Mouse (Mus musculus) kidney, adult 8-10 months (tissue): Measurements from ENCODE around the gene Fam207a.
A peak's percentile ranks its signal among the peaks of the same experiment; 100 is the strongest.

Source experiments
- DNase-seq, 2 experiments: peaks; one replicate each; pipeline ENCODE4 v3.0.0; 2022

Fam207a gene

GRCm38 (mm10) chr10:77515385-77516348 is at the start of gene Fam207a:
Gene Fam207a, minus strand, starts transcription at chr10:77515785.
- DNase-seq, result peak; percentile 92 to 93

- no peak for DNase-seq
Measured at GRCm38 (mm10) chr10:77565005-77565404, 49.4 kb upstream of the Fam207a start.

- no peak for DNase-seq
Measured at GRCm38 (mm10) chr10:77561508-77561907, 45.9 kb upstream of the Fam207a start.

GRCm38 (mm10) chr10:77560830-77561229 is 45.2 kb upstream of the Fam207a start:
- DNase-seq, result no peak

- no peak for DNase-seq
Measured at GRCm38 (mm10) chr10:77560090-77560489, 44.5 kb upstream of the Fam207a start.

- peak in 1 of 2 experiments; percentile 38 for DNase-seq
Measured at GRCm38 (mm10) chr10:77557641-77558040, 42.1 kb upstream of the Fam207a start.

- no peak for DNase-seq
Measured at GRCm38 (mm10) chr10:77556631-77557030, 41.0 kb upstream of the Fam207a start.

- no peak for DNase-seq
Measured at GRCm38 (mm10) chr10:77554918-77555317, 39.3 kb upstream of the Fam207a start.

- no peak for DNase-seq
Measured at GRCm38 (mm10) chr10:77553285-77553684, 37.7 kb upstream of the Fam207a start.

- DNase-seq, result peak; percentile 28 to 43
Measured at GRCm38 (mm10) chr10:77552162-77552561, 36.6 kb upstream of the Fam207a start.

GRCm38 (mm10) chr10:77550874-77551273 is 35.3 kb upstream of the Fam207a start:
- DNase-seq, result no peak

- DNase-seq, result no peak
Measured at GRCm38 (mm10) chr10:77548576-77548975, 33.0 kb upstream of the Fam207a start.

- DNase-seq, result no peak
Measured at GRCm38 (mm10) chr10:77544916-77545315, 29.3 kb upstream of the Fam207a start.

- peak in 1 of 2 experiments; percentile 29 for DNase-seq
Measured at GRCm38 (mm10) chr10:77543226-77543625, 27.6 kb upstream of the Fam207a start.

GRCm38 (mm10) chr10:77541864-77542666 is 26.5 kb upstream of the Fam207a start:
- DNase-seq, result peak; percentile 49 to 51

GRCm38 (mm10) chr10:77540576-77541102 is 25.1 kb upstream of the Fam207a start:
- no peak for DNase-seq

- no peak for DNase-seq
Measured at GRCm38 (mm10) chr10:77539320-77539945, 23.8 kb upstream of the Fam207a start.

GRCm38 (mm10) chr10:77537215-77538209 is 21.9 kb upstream of the Fam207a start:
- DNase-seq, result no peak

GRCm38 (mm10) chr10:77536727-77537126 is 21.1 kb upstream of the Fam207a start:
- DNase-seq, result no peak

- no peak for DNase-seq
Measured at GRCm38 (mm10) chr10:77532020-77532413, 16.4 kb upstream of the Fam207a start.
